Mouse (Mus musculus): ENCODE measurements around the gene Ncoa7.

The Ncoa7 gene

GRCm38 (mm10) chr10:30787684-30788339, 15.3 kb downstream of the Ncoa7 start:
- DNase-seq, result no peak

- DNase-seq, result peak in 1 of 2 experiments; percentile 22
These were observed 16.9 kb downstream of the Ncoa7 start for GRCm38 (mm10) chr10:30786103-30786754.

- DNase-seq, result peak; percentile 75 to 84
These were observed 22.2 kb downstream of the Ncoa7 start for GRCm38 (mm10) chr10:30780921-30781320.

- peak; percentile 81 to 92 for DNase-seq
These were observed 24.9 kb downstream of the Ncoa7 start for GRCm38 (mm10) chr10:30778240-30778639.

GRCm38 (mm10) chr10:30775987-30776386, 27.1 kb downstream of the Ncoa7 start:
- DNase-seq, result no peak

GRCm38 (mm10) chr10:30775568-30775967, 27.6 kb downstream of the Ncoa7 start:
- no peak for DNase-seq

GRCm38 (mm10) chr10:30774396-30774795, 28.7 kb downstream of the Ncoa7 start:
- DNase-seq, result no peak

- no peak for DNase-seq
These were observed 29.9 kb downstream of the Ncoa7 start for GRCm38 (mm10) chr10:30773181-30773580.

- DNase-seq, result no peak
These were observed 31.5 kb downstream of the Ncoa7 start for GRCm38 (mm10) chr10:30771417-30772158.

GRCm38 (mm10) chr10:30768820-30769219, 34.3 kb downstream of the Ncoa7 start:
- no peak for DNase-seq

- DNase-seq, result no peak
These were observed 34.9 kb downstream of the Ncoa7 start for GRCm38 (mm10) chr10:30768250-30768649.

GRCm38 (mm10) chr10:30763179-30763770, 39.9 kb downstream of the Ncoa7 start:
- DNase-seq, result no peak

GRCm38 (mm10) chr10:30762284-30762964, 40.7 kb downstream of the Ncoa7 start:
- DNase-seq, result no peak

- no peak for DNase-seq
These were observed 43.6 kb downstream of the Ncoa7 start for GRCm38 (mm10) chr10:30759360-30760147.

- no peak for DNase-seq
These were observed 47.1 kb downstream of the Ncoa7 start for GRCm38 (mm10) chr10:30756064-30756463.

GRCm38 (mm10) chr10:30754825-30755457, 48.2 kb downstream of the Ncoa7 start:
- DNase-seq, result no peak

- no peak for DNase-seq
These were observed 49.0 kb downstream of the Ncoa7 start for GRCm38 (mm10) chr10:30754082-30754481.

- DNase-seq, result no peak
These were observed 50.6 kb downstream of the Ncoa7 start for GRCm38 (mm10) chr10:30752485-30752884.

GRCm38 (mm10) chr10:30751586-30751985, 51.5 kb downstream of the Ncoa7 start:
- DNase-seq, result no peak

- DNase-seq, result no peak
These were observed 53.3 kb downstream of the Ncoa7 start for GRCm38 (mm10) chr10:30749807-30750206.

GRCm38 (mm10) chr10:30745238-30745974, 57.7 kb downstream of the Ncoa7 start:
- DNase-seq, result peak; percentile 31 to 35
